Mouse (Mus musculus) forebrain, embryonic 16.5 days (tissue): Measurements from ENCODE around the gene Fam193a. TPM values are rescaled to one million over a fixed set of nuclear protein-coding genes. Genes with fewer than 3 reads are reported as not detected.

Experiments
- ATAC-seq: fragments of 200-750 bp; cut with Nextera tagmentation; 2 replicates; pipeline ENCODE4 v1.8.0; 2017; ENCODE audit warnings: mild to moderate bottlenecking, moderate library complexity
- H3K27ac ChIP-seq: fragments of 300-500 bp; sonication (generic); 2 replicates; pipeline ENCODE4 v1.5.1; 2014; ENCODE audit warnings: low read length, control low read depth
- H3K27me3 ChIP-seq: fragments of 300-500 bp; sonication (generic); replicated peaks from 2 replicates; pipeline ENCODE4 v1.6.1; 2014; ENCODE audit warnings: low read length; ENCODE audit not compliant: control insufficient read depth, insufficient read depth
- H3K36me3 ChIP-seq: fragments of 300-500 bp; sonication (generic); 2 replicates; pipeline ENCODE4 v1.6.1; 2014; ENCODE audit not compliant: control insufficient read depth, insufficient read depth
- H3K4me1 ChIP-seq: fragments of 300-500 bp; sonication (generic); replicated peaks from 2 replicates; pipeline ENCODE4 v1.6.1; 2014; ENCODE audit warnings: low read length; ENCODE audit not compliant: control insufficient read depth, insufficient read depth
- H3K4me2 ChIP-seq: fragments of 300-500 bp; sonication (generic); 2 replicates; pipeline ENCODE4 v1.6.1; 2014; ENCODE audit warnings: mild to moderate bottlenecking, low read length, control low read depth
- H3K4me3 ChIP-seq: fragments of 300-500 bp; sonication (generic); replicated peaks from 2 replicates; pipeline ENCODE4 v1.5.1; 2014; ENCODE audit warnings: mild to moderate bottlenecking, low read length, control low read depth
- H3K9ac ChIP-seq: fragments of 300-500 bp; sonication (generic); replicated peaks from 2 replicates; pipeline ENCODE4 v1.6.1; 2014; ENCODE audit warnings: low read depth, low read length, control low read depth
- H3K9me3 ChIP-seq: fragments of 300-500 bp; sonication (generic); 2 replicates; pipeline ENCODE4 v1.6.1; 2016; ENCODE audit warnings: low read length; ENCODE audit not compliant: control insufficient read depth
- WGBS: fragments of 180-500 bp; shearing (Covaris S2); extraction: QIAGEN DNeasy Blood & Tissue Kit; methylation state at CpG from one replicate; pipeline ENCODE4 v1.1.7; 2014; 5-methylcytosine and 5-hydroxymethylcytosine counted together
- polyA plus RNA-seq: library from polyadenylated mRNA; unstranded; fragments of >200 nt; fragmentation: Nextera tagmentation; extraction: Ambion mirVana; gene quantifications from 2 replicates; pipeline ENCODE4 v1.2.1, GENCODE M21; 2015

The Fam193a gene
- polyA plus RNA-seq, 1 experiment from 2014 or later, result 17.1 TPM

GRCm38 (mm10) chr5:34521337-34521736, 151.6 kb downstream of the Fam193a start:
- Histone ChIP-seq H3K9ac (no peak overlapping the region), H3K4me1 (no peaks in the 10 kb centered on the region), H3K4me2 (no peak overlapping the region), H3K27ac (no peak overlapping the region), H3K36me3 (no peaks in the 10 kb centered on the region), H3K27me3 (no peaks in the 10 kb centered on the region), H3K9me3 (no peaks in the 10 kb centered on the region), H3K4me3 (no peak overlapping the region)
- 90% methylated on average over 3 of the region's 3 CpGs for WGBS
- no peak for ATAC-seq

DNA sequence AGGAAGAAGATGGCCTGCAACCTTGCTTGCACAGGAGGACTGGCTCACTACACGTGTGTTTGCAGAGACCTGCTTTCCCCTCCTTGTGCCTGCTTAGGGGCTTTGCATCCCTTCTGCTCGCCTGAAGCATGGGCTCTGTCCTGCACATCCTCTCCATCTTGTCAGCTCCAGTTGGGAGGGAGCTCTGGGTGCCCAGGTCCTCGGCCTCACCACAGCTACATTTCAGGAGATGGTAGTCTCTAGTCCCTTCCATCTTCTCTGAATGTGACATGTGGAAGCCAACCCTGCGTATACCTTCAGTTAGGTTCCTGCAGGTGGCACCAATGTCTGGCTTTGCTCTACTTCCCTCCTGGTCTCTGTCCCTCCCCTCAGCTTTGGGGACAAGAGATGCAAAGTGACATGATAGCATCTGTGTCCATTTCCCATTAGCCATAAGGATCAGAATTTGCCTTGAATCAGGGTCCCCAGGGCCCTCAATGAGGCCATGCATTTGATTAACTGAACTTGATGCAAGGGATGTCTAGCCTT, 154.3 kb downstream of the Fam193a start:
- no peaks in the 10 kb centered on the region for H3K36me3 ChIP-seq
- no peaks in the 10 kb centered on the region for H3K4me1 ChIP-seq
- no peak overlapping the region for H3K4me2 ChIP-seq
- WGBS, result 64% methylated on average over 4 of the region's 4 CpGs
- H3K4me3 ChIP-seq, result no peak overlapping the region
- no peaks in the 10 kb centered on the region for H3K27me3 ChIP-seq
- no peak overlapping the region for H3K9ac ChIP-seq
- H3K9me3 ChIP-seq, result no peaks in the 10 kb centered on the region
- ATAC-seq, result no peak
- H3K27ac ChIP-seq, result no peak overlapping the region

GRCm38 (mm10) chr5:34524511-34524910, 154.8 kb downstream of the Fam193a start:
- Histone ChIP-seq H3K9ac (no peak overlapping the region), H3K4me2 (no peak overlapping the region), H3K4me3 (no peak overlapping the region), H3K27ac (no peak overlapping the region), H3K36me3 (no peaks in the 10 kb centered on the region), H3K27me3 (no peaks in the 10 kb centered on the region), H3K9me3 (no peaks in the 10 kb centered on the region), H3K4me1 (no peaks in the 10 kb centered on the region)
- no peak for ATAC-seq

DNA sequence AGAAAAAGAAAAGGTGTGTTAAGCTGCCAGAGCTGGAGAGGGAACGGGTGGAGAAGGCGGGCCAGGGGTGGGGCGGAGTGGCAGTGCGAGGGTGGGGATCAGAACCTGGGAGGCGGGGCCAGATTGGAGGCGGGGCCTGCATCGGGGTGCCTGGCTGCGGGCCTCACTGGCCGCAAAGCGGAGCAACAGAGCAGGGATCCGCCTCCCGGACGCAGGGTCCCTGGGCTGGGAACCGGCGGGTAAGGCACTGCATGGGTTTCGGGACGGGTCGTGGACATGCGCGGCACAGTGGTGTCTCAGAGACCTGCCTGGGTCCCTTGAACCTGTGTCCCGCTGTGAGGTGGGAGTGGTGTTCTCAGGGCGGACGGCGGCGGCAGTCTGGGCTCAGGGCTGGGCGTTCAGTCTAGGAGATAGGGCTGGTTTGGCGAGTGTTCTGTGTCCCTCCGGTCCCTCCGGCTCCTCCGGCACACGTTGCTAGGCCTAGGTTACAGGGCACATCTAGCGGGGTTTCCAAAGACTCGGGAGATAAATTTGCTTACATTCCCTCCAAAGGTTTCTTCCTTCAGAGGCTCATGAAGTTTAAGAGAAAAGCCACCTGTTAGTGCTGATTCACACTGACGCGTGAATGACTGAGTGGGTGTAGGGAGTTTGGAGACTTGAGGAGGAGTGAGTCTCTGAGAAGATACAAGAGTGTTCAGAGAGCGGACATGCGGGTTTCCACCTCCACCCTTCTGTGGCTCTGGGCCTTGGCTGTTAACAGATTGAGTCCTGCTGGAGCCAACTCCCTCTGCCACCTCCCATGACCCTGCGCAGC, 156.1 kb downstream of the Fam193a start, which contains the start of gene Sh3bp2:
Gene Sh3bp2, plus strand, starts transcription at position 176 of the 814 bp plus-strand sequence.
- 3% methylated on average over 38 of the region's 38 CpGs for WGBS
- no peak within 1 kb of the TSS for H3K27ac ChIP-seq

GRCm38 (mm10) chr5:34526477-34526775, 156.7 kb downstream of the Fam193a start:
- no peaks in the 10 kb centered on the region for H3K36me3 ChIP-seq
- no peaks in the 10 kb centered on the region for H3K9me3 ChIP-seq
- H3K9ac ChIP-seq, result no peak overlapping the region
- H3K27ac ChIP-seq, result no peak overlapping the region
- no peak overlapping the region for H3K4me3 ChIP-seq
- H3K4me1 ChIP-seq, result no peaks in the 10 kb centered on the region
- H3K4me2 ChIP-seq, result no peak overlapping the region
- WGBS, result 34% methylated on average over 5 of the region's 5 CpGs
- H3K27me3 ChIP-seq, result no peaks in the 10 kb centered on the region
- ATAC-seq, result no peak

More for the DNA sequence above, 156.1 kb downstream of the Fam193a start, which contains the start of gene Sh3bp2:
- H3K4me3 ChIP-seq, result peak within 1 kb of the TSS; percentile 46
- H3K4me1 ChIP-seq, result no peaks in the 10 kb centered on the region
- peak; percentile 91 for ATAC-seq
- H3K4me2 ChIP-seq, result peak within 1 kb of the TSS; percentile 64
- no peaks in the 10 kb centered on the region for H3K36me3 ChIP-seq
- H3K9ac ChIP-seq, result peak within 1 kb of the TSS; percentile 57
- no peaks in the 10 kb centered on the region for H3K9me3 ChIP-seq
- H3K27me3 ChIP-seq, result no peaks in the 10 kb centered on the region

GRCm38 (mm10) chr5:34527352-34527751, 157.6 kb downstream of the Fam193a start:
- 94% methylated on average over 2 of the region's 2 CpGs for WGBS
- Histone ChIP-seq H3K4me1 (no peaks in the 10 kb centered on the region), H3K27ac (no peak overlapping the region), H3K4me3 (no peak overlapping the region), H3K36me3 (no peaks in the 10 kb centered on the region), H3K4me2 (no peak overlapping the region), H3K9me3 (no peaks in the 10 kb centered on the region), H3K27me3 (no peaks in the 10 kb centered on the region), H3K9ac (no peak overlapping the region)
- no peak for ATAC-seq

GRCm38 (mm10) chr5:34528724-34529123, 159.0 kb downstream of the Fam193a start:
- 80% methylated on average over 5 of the region's 5 CpGs for WGBS
- Histone ChIP-seq H3K9ac (no peak overlapping the region), H3K4me2 (no peak overlapping the region), H3K27me3 (no peaks in the 10 kb centered on the region), H3K9me3 (no peaks in the 10 kb centered on the region), H3K36me3 (no peaks in the 10 kb centered on the region), H3K4me1 (no peaks in the 10 kb centered on the region), H3K4me3 (no peak overlapping the region), H3K27ac (no peak overlapping the region)
- no peak for ATAC-seq

- Histone ChIP-seq H3K4me3 (no peak overlapping the region), H3K9me3 (no peaks in the 10 kb centered on the region), H3K4me2 (no peak overlapping the region), H3K4me1 (no peaks in the 10 kb centered on the region), H3K27ac (no peak overlapping the region), H3K27me3 (no peaks in the 10 kb centered on the region), H3K9ac (no peak overlapping the region), H3K36me3 (no peaks in the 10 kb centered on the region)
- ATAC-seq, result no peak
- 60% methylated on average over 5 of the region's 5 CpGs for WGBS
Observed at GRCm38 (mm10) chr5:34530116-34530515, 160.4 kb downstream of the Fam193a start.

GRCm38 (mm10) chr5:34530687-34531086, 161.0 kb downstream of the Fam193a start:
- no peak overlapping the region for H3K27ac ChIP-seq
- H3K36me3 ChIP-seq, result no peaks in the 10 kb centered on the region
- no peaks in the 10 kb centered on the region for H3K27me3 ChIP-seq
- H3K4me3 ChIP-seq, result no peak overlapping the region
- no peak overlapping the region for H3K4me2 ChIP-seq
- H3K9me3 ChIP-seq, result no peaks in the 10 kb centered on the region
- WGBS, result 54% methylated on average over 4 of the region's 4 CpGs
- H3K4me1 ChIP-seq, result no peaks in the 10 kb centered on the region
- H3K9ac ChIP-seq, result no peak overlapping the region
- no peak for ATAC-seq
